Mouse (Mus musculus): ENCODE results near the gene She.

She gene

GRCm38 (mm10) chr3:89887582-89888230 lies 56.5 kb downstream of the She start:
- no peak for DNase-seq

- no peak for DNase-seq
These were observed 58.8 kb downstream of the She start for GRCm38 (mm10) chr3:89889841-89890430.

- no peak for DNase-seq
These were observed 60.5 kb downstream of the She start for GRCm38 (mm10) chr3:89891696-89892095.

GRCm38 (mm10) chr3:89892517-89893106 lies 61.4 kb downstream of the She start:
- no peak for DNase-seq

- no peak for DNase-seq
These were observed 65.4 kb downstream of the She start for GRCm38 (mm10) chr3:89896571-89896970.

GRCm38 (mm10) chr3:89897204-89897796 lies 66.1 kb downstream of the She start:
- DNase-seq: no peak

- no peak for DNase-seq
These were observed 66.8 kb downstream of the She start for GRCm38 (mm10) chr3:89898011-89898410.

- DNase-seq: no peak
These were observed 67.8 kb downstream of the She start for GRCm38 (mm10) chr3:89898870-89899510.

GRCm38 (mm10) chr3:89899511-89899908 lies 68.3 kb downstream of the She start:
- DNase-seq: no peak

- DNase-seq: no peak
These were observed 76.7 kb downstream of the She start for GRCm38 (mm10) chr3:89907846-89908245.

Data from cerebellum, postnatal 36 days (tissue).